In the genomic region with DNA sequence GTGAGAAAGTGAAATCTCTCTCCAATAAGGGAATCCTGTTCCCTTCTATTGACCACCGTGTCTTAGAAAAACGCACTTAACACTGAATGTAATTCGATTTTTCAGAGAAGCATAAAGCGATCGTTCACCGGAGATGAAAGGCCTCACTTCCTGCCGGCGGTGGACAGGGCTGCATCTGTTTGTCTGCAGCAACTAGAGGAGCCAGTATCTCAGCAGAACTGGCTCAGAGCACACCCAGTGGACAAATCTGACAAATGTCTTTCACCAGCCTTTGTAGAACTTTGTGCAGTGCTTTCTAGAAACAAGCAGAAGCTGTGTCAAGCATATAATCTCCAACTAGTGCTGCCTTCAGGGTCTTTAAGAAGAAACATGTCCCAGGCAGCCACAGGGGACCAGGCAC, we compare ENCODE assay signal across 9 mouse cellular contexts. TPM values are rescaled to one million over a fixed set of nuclear protein-coding genes. Genes with fewer than 3 reads are reported as not detected.
DNase-seq lines count a peak whose midpoint lies in the region; ATAC-seq lines count a peak whose summit lies in the region.
"Had no signal": no experiment of that assay in that cellular context is flagged by ENCODE, and none has a peak within 500 bp of the region (broad histone marks: within the 10 kb centered on the region; RNA-seq: fewer than 3 reads in every experiment).

No protein-coding gene starts in this region.

- H3K4me1 ChIP-seq in heart, embryonic 11.5 days (ENCODE audit: control insufficient read depth, insufficient read depth, low read length), result peaks cover 3% of the 10 kb centered on the region; the same call in 1 of the 2 replicates
- H3K4me1 ChIP-seq in intestine, embryonic 14.5 days (replicated peaks; ENCODE audit: control insufficient read depth, insufficient read depth, low read length), result peaks cover 9% of the 10 kb centered on the region
- peaks cover 6% of the 10 kb centered on the region; the same call in 1 of the 2 replicates for H3K4me1 ChIP-seq in stomach, embryonic 16.5 days (ENCODE audit: control insufficient read depth, insufficient read depth, low read length)

- no peak overlapping the region for H3K27ac ChIP-seq in heart, embryonic 11.5 days (ENCODE audit: low read depth, low read length)
- peak overlapping the region; percentile 67 for H3K27ac ChIP-seq in intestine, embryonic 14.5 days (ENCODE audit: low read depth)
- H3K27ac ChIP-seq in stomach, embryonic 16.5 days (ENCODE audit: low read length), result no peak overlapping the region; the same call in none of the 2 replicates

- peak overlapping the region; percentile 29 for H3K4me2 ChIP-seq in heart, embryonic 11.5 days
- H3K4me2 ChIP-seq in intestine, embryonic 14.5 days (ENCODE audit: low read length), result peak overlapping the region; percentile 29
- peak overlapping the region; percentile 35; the same call in 1 of the 2 replicates for H3K4me2 ChIP-seq in stomach, embryonic 16.5 days (ENCODE audit: low read depth, low read length)

- H3K4me3 ChIP-seq in heart, embryonic 11.5 days (ENCODE audit: low read depth, low read length), result no peak overlapping the region
- no peak overlapping the region for H3K4me3 ChIP-seq in intestine, embryonic 14.5 days (ENCODE audit: low read depth, low read length)
- H3K4me3 ChIP-seq in stomach, embryonic 16.5 days (replicated peaks; ENCODE audit: low read length), result no peak overlapping the region

- H3K9me3 ChIP-seq in heart, embryonic 11.5 days (replicated peaks; ENCODE audit: control insufficient read depth, low read length), result no peaks in the 10 kb centered on the region
- no peaks in the 10 kb centered on the region for H3K9me3 ChIP-seq in intestine, embryonic 14.5 days (ENCODE audit: control insufficient read depth, low read length)
- no peaks in the 10 kb centered on the region for H3K9me3 ChIP-seq in stomach, embryonic 16.5 days (replicated peaks; ENCODE audit: control insufficient read depth, low read length)

- no peaks in the 10 kb centered on the region for H3K36me3 ChIP-seq in heart, embryonic 11.5 days (ENCODE audit: control insufficient read depth, insufficient read depth, low read length)
- no peaks in the 10 kb centered on the region for H3K36me3 ChIP-seq in intestine, embryonic 14.5 days (ENCODE audit: control insufficient read depth, insufficient read depth, low read length)
- H3K36me3 ChIP-seq in stomach, embryonic 16.5 days (ENCODE audit: control insufficient read depth, insufficient read depth, low read length), result no peaks in the 10 kb centered on the region

- no peak overlapping the region for H3K9ac ChIP-seq in heart, embryonic 11.5 days (ENCODE audit: low read depth, low read length)
- no peak overlapping the region for H3K9ac ChIP-seq in intestine, embryonic 14.5 days (ENCODE audit: low read length)
- H3K9ac ChIP-seq in stomach, embryonic 16.5 days (ENCODE audit: low read length), result no peak overlapping the region

- 10% methylated on average over 8 of the region's 8 CpGs for WGBS in heart, embryonic 11.5 days (ENCODE audit: insufficient replicate concordance)
- 5% methylated on average over 8 of the region's 8 CpGs for WGBS in intestine, embryonic 14.5 days
- WGBS in stomach, embryonic 16.5 days, result 4% methylated on average over 8 of the region's 8 CpGs

- H3K27me3 ChIP-seq in heart, embryonic 11.5 days (ENCODE audit: control insufficient read depth, insufficient read depth, low read length), result no peaks in the 10 kb centered on the region
- H3K27me3 ChIP-seq in intestine, embryonic 14.5 days (replicated peaks; ENCODE audit: control insufficient read depth, insufficient read depth, low read length), result no peaks in the 10 kb centered on the region
- no peaks in the 10 kb centered on the region for H3K27me3 ChIP-seq in stomach, embryonic 16.5 days (ENCODE audit: control insufficient read depth, insufficient read depth, low read length)

- no peak for ATAC-seq in heart, embryonic 11.5 days (replicated peaks; ENCODE audit: insufficient number of reproducible peaks, low FRiP score, low TSS enrichment)
- no peak for ATAC-seq in intestine, embryonic 14.5 days (replicated peaks; ENCODE audit: low FRiP score, low TSS enrichment, low read depth)
- ATAC-seq in stomach, embryonic 16.5 days (ENCODE audit: insufficient read depth, low FRiP score), result no peak

- DNase-seq in heart, adult 18-20 months, result no peak
- peak; percentile 45 for DNase-seq in A20 (ENCODE audit: low read depth, low spot score)
- peak; percentile 75 for DNase-seq in embryo, embryonic 10 days (ENCODE audit: low spot score)
- DNase-seq in intestine, embryonic 14.5 days (ENCODE audit: low spot score), result no peak
- DNase-seq in frontal cortex, postnatal 36 days (ENCODE audit: low spot score in 2 of 2), result no peak
- no peak for DNase-seq in gastrocnemius, adult 18-20 months (ENCODE audit: low spot score)

RNA-seq across cellular contexts. Expression of a gene that starts 14.5 kb away (rescaled TPM):
- polyA plus RNA-seq in heart, embryonic 11.5 days (2014; fragmentation: Nextera tagmentation; extraction: Ambion mirVana), result 0.87 and 2.1 TPM in 2 replicates
- 1 to 10 TPM; 2.0 to 2.7 TPM for total RNA-seq in heart, adult 18-20 months (2021)
- 1.1 and 1.2 TPM in 2 replicates for polyA plus RNA-seq in intestine, embryonic 14.5 days (2014; fragmentation: Nextera tagmentation; extraction: Ambion mirVana)
- polyA plus RNA-seq in stomach, embryonic 16.5 days (2015; fragmentation: Nextera tagmentation; extraction: Ambion mirVana), result 1.8 and 3.6 TPM in 2 replicates
- 1 to 10 TPM in 1 of 2 experiments, under 1 TPM in 1; 0.83 to 1.0 TPM for total RNA-seq in gastrocnemius, adult 18-20 months (2021)

RNA-seq across cellular contexts. Expression of a gene that starts 42.0 kb away (rescaled TPM):
- polyA plus RNA-seq in heart, embryonic 11.5 days (2014; fragmentation: Nextera tagmentation; extraction: Ambion mirVana), result 18.9 and 21.2 TPM in 2 replicates
- 10 to 100 TPM; 12.0 to 12.4 TPM for total RNA-seq in heart, adult 18-20 months (2021)
- 25.3 and 28.2 TPM in 2 replicates for polyA plus RNA-seq in intestine, embryonic 14.5 days (2014; fragmentation: Nextera tagmentation; extraction: Ambion mirVana)
- 26.6 and 27.1 TPM in 2 replicates for polyA plus RNA-seq in stomach, embryonic 16.5 days (2015; fragmentation: Nextera tagmentation; extraction: Ambion mirVana)
- total RNA-seq in gastrocnemius, adult 18-20 months (2021), result 1 to 10 TPM; 6.5 to 8.2 TPM

RNA-seq across cellular contexts. Expression of a gene that starts 42.0 kb away (rescaled TPM):
- polyA plus RNA-seq in heart, embryonic 11.5 days (2014; fragmentation: Nextera tagmentation; extraction: Ambion mirVana), result 24.2 and 24.9 TPM in 2 replicates
- 10 to 100 TPM; 21.5 to 22.6 TPM for total RNA-seq in heart, adult 18-20 months (2021)
- 18.1 and 20.4 TPM in 2 replicates for polyA plus RNA-seq in intestine, embryonic 14.5 days (2014; fragmentation: Nextera tagmentation; extraction: Ambion mirVana)
- 15.0 TPM in 2 replicates for polyA plus RNA-seq in stomach, embryonic 16.5 days (2015; fragmentation: Nextera tagmentation; extraction: Ambion mirVana)
- total RNA-seq in gastrocnemius, adult 18-20 months (2021), result 1 to 10 TPM; 7.0 to 7.7 TPM

RNA-seq across cellular contexts. Expression of a gene that starts 54.0 kb away (rescaled TPM):
- 0.16 TPM in 1 of 2 replicates, not detected in the other for polyA plus RNA-seq in heart, embryonic 11.5 days (2014; fragmentation: Nextera tagmentation; extraction: Ambion mirVana)
- not detected for total RNA-seq in heart, adult 18-20 months (2021)
- polyA plus RNA-seq in intestine, embryonic 14.5 days (2014; fragmentation: Nextera tagmentation; extraction: Ambion mirVana), result 0.67 and 0.68 TPM in 2 replicates
- polyA plus RNA-seq in stomach, embryonic 16.5 days (2015; fragmentation: Nextera tagmentation; extraction: Ambion mirVana), result 0.91 and 1.0 TPM in 2 replicates
- total RNA-seq in gastrocnemius, adult 18-20 months (2021), result not detected
- total RNA-seq: hematopoietic stem cell, adult 5-6 weeks had no signal

Comparison
In these comparisons a context has a peak if more than half of its experiments do, and no peak if none do; other contexts are left out.
1. DNase-seq: peak in A20 (single experiment) and embryo, embryonic 10 days (single experiment); none in heart, adult 18-20 months (0 of 2), intestine, embryonic 14.5 days (single experiment), frontal cortex, postnatal 36 days (0 of 2) and gastrocnemius, adult 18-20 months (single experiment).
2. Peak in every context shown above with its lines, with median percentiles within 50 percentile points of each other: H3K4me2 ChIP-seq.